Mouse (Mus musculus): ENCODE data around the gene Sla2. TPM values are rescaled to one million over a fixed set of nuclear protein-coding genes. Genes with fewer than 3 reads are reported as not detected.
"Not testable (repeated sequence)": the region's sequence is repeated elsewhere in the genome, so short reads cannot be mapped to it uniquely, and the experiment has no call there.

The Sla2 gene
- polyA plus RNA-seq, 1 experiment: 0.23 TPM

- DNase-seq (ENCODE audit: low read depth): no peak
Measured at GRCm38 (mm10) chr2:156901344-156901743, 14.4 kb upstream of the Sla2 start.

DNA sequence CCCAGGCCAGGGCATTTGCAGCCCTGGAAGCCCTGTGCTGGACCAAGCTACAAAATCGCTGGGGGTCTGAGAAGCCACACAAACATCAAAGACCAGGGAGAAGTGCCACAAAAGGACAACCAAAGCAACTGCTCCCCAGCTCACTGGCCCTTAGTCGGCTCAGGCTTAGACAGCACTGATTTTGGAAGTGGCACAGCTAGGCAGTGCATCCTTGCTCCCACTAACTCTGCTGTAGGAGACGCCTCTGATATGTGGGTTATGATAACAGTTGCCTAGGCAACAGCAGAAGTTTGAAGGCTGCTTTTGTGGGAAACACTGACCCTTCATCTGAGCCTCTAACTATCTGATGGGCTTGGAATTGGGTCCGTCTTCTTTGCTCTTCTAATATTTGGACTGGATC lies 12.2 kb upstream of the Sla2 start:
- DNase-seq (ENCODE audit: low read depth): no peak

GRCm38 (mm10) chr2:156898374-156898773 lies 11.4 kb upstream of the Sla2 start:
- DNase-seq (ENCODE audit: low read depth): no peak

- no peak for DNase-seq (ENCODE audit: low read depth)
Measured at GRCm38 (mm10) chr2:156897034-156897433, 10.0 kb upstream of the Sla2 start.

GRCm38 (mm10) chr2:156896384-156896914 lies 9.5 kb upstream of the Sla2 start:
- DNase-seq (ENCODE audit: low read depth): no peak

- DNase-seq (ENCODE audit: low read depth): no peak
Measured at GRCm38 (mm10) chr2:156894496-156895265, 7.7 kb upstream of the Sla2 start.

GRCm38 (mm10) chr2:156892821-156893220 lies 5.8 kb upstream of the Sla2 start:
- no peak for DNase-seq (ENCODE audit: low read depth)

DNA sequence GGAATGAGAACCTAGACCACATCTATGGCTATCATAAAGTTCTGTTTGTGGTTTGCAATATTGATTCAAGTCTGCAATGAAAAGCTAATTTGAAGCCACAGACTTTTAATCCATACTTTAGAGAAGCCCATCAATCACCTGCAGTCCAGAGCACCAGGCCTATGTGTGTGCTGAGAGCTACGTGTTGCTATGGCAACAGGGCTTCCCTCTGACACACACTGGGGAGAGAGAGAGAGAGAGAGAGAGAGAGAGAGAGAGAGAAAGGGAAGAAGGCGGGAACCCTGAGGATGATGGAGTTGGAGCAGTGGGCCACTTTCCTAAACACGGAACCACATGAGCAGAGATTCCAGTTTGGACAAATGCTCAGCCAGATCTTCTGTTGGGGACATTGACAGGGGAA lies 5.2 kb upstream of the Sla2 start:
- DNase-seq (ENCODE audit: low read depth): no peak

DNA sequence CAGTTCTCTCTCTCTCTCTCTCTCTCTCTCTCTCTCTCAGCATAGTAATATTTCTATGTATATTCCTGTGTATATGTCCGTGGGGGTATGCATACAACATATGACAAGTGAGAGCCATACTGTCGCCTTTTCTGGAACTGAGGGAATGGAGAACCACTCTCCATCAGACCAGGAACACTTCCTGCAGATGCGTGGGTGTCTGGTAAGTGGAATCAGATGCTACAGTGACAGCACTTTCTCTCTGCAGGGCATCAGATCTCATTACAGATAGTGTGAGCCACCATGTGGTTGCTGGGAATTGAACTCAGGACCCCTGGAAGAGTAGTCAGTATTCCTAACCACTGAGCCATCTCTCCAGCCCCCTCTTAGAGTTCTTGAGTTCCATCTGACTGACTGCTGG lies 1.5 kb upstream of the Sla2 start:
- no peak for DNase-seq (ENCODE audit: low read depth)

DNA sequence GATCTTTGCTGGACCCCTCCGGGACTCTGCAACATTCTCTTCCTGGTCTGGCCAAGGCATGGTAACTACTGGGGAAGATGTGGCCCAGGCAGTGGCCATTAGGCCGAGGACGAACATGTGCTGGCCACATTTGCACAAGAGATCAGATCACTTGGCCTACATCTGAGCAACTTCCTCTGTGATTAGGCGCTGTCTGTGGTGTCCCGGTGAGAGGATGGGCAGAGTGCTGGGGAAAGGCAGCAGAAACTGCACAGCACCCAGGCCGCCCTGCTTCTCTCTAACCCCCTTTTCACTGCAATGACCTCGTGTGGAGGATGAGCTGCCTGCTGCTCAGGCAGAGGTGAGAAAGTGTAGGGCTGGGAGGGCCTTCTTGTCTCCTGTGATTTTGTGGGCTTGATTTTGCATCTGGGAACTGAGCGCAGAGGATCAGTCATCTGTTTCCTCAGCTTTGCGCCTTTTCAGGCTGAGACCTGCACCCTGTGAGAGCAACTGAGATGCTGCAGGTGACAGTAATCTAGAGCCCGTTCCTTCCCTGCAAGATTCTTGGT lies 834 bp downstream of the Sla2 start:
- DNase-seq (ENCODE audit: low read depth): no peak

DNA sequence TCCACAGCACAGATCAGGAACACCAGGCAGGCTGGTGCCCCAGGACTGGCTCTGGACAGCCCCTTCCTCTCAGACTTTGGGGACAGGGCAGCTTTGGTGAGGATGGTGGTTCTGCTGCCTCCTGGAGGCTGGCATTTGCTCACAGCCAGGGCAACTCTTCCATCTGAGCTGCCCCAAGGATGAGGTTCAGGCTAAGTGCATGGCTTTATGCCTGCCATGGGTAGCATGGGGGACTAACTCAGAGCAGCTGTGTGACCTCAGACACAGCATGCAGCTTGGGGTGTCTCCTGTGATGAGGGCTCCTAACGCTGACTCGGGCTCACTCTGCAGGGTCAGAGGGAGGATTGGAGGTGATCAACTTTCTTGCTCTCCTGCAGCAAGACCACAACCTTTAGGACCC lies 1.3 kb downstream of the Sla2 start:
- DNase-seq (ENCODE audit: low read depth): not testable (repeated sequence)

DNA sequence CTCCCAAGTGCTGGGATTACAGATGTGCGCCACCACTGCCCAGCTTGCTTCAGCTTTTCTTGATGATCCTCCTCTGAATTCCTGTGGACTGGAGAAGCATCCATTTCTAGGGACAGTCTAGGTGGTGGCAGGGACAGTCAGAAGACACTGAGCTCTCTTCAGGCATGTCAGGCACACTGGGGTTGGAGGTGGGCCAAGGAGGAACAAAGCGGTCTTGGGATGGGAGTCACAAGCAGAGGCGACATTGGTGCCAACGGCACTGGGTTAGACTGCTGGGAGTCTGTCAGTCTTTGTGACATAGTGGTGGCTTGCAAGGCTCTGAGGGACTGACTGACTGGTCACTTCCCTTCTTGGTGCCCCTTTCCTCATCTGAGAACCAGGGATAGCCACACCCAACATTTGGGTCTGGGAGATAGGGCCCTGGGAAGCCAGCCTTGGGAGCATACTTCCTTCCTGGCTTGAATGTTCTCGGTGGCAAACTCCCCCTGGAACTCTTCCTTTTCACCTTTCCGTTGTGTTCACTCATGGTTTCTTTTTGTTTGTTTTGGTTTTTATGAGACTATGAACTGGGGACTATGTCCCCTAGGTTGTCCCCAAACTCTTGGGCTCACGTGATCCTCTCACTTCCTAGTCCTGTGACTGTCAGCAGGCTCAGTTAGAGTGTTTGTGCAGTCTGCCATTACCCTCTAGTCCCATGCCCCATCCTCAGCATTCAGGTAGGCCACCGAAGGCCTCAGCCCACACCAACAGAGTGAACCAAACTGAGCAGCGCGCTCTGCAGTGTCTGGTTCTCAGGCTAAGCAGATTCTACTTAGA lies 2.4 kb downstream of the Sla2 start:
- DNase-seq (ENCODE audit: low read depth): no peak

DNA sequence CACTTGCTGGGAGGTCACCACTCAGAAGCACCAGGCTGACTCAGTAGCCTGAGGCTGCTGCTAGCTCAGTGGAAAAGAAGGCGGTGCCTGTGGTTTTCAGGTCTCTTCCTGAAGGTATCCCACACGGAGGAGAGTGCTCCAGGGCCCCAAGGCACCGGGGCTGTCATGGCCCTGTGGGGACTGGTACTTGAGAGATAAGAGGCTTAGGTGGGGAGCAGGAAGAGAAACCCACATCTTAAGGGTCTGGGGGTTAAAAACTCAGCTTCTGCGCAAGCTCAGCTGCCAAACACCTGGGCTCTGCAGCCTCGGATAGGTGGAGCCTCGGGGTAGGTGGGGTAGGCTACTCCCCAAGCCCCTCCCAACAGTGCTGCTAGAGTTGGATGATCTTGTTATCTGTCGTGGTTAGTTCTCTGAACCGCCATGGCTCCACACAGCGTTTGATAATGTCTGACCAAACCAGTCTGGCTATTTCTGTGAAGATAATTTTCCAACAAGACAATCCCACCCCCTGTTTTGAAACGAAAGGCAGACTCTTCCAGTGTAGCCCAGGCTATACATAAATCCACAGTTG lies 4.5 kb downstream of the Sla2 start:
- DNase-seq (ENCODE audit: low read depth): no peak

GRCm38 (mm10) chr2:156879541-156879940 lies 7.5 kb downstream of the Sla2 start:
- DNase-seq (ENCODE audit: low read depth): no peak

DNA sequence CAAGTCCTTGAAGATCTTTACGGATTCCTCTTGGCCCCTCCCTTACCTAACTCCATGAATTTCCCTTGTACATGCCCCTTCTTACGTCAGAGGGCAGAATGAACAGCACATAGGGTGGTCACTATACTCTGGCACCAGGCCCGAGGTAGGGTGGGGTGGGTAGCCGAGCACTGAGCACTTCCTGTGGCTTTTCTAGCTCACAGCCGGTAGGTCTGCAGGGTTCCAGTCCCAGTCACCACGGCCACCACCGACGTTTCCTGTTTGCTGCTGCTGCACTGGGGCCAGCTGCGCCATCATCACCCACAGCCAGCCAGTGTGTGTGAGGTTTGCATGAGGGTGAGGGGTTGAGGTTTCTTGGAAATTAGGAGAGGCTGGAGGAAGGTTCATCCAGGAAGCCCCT lies 9.3 kb downstream of the Sla2 start:
- no peak for DNase-seq (ENCODE audit: low read depth)

DNA sequence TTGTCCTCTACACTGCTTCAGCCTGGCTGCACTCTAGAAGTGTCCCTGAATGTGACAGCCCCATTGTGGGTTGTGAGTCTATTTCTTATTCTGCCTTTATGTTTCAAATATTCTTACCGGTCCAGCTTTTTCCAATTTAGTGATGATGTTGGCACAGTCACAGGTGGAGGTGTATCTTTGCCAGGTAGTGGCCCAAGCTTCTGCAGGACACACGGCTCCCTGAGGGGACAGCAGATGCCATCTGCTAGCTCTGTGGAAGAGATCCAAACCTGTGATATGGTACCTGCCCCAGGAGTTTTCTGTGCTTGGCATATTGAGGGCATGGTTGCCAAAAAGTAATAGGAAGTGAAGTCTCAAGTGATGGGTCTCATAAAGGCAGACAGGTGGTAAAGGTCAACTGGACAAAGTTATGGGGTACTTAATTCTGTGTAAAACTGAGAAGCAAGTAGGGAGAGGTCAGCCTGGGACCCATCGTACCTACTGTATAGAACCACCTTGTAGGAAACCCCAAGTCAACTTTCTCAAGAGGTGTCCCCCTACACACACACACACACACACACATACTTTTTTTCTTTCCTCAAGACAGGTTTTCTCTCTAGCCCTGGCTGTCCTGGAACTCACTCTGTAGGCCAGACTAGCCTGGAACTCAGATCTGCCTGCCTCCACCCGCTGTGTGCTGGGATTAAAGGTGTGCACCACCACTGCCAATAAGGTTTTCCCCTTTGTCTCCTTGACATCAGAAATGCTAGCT lies 12.1 kb downstream of the Sla2 start:
- no peak for DNase-seq (ENCODE audit: low read depth)

GRCm38 (mm10) chr2:156874047-156874759 lies 12.8 kb downstream of the Sla2 start:
- no peak for DNase-seq (ENCODE audit: low read depth)

GRCm38 (mm10) chr2:156873629-156874028 lies 13.4 kb downstream of the Sla2 start:
- no peak for DNase-seq (ENCODE audit: low read depth)

DNA sequence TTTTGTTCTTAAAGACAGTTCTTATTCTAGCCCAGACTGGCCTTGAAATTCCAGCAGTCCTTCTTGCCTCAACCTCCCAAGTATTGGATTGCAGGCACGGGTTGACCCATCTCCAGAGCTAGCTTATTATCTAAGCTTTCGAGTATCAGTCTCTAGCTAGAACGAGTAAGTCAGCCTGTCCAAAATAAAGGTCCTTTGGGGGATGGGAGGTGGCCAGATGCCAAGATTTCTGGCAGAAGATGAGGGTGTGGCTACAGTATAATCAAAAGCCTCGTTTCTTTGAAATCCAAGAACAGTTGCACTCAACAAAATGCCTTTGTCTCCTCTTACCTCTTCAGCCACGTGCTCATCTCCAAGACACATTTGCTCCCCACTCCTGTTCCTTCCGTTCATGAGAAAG lies 16.5 kb downstream of the Sla2 start:
- DNase-seq (ENCODE audit: low read depth): no peak

- no peak for DNase-seq (ENCODE audit: low read depth)
Measured at GRCm38 (mm10) chr2:156869554-156869953, 17.4 kb downstream of the Sla2 start.

DNA sequence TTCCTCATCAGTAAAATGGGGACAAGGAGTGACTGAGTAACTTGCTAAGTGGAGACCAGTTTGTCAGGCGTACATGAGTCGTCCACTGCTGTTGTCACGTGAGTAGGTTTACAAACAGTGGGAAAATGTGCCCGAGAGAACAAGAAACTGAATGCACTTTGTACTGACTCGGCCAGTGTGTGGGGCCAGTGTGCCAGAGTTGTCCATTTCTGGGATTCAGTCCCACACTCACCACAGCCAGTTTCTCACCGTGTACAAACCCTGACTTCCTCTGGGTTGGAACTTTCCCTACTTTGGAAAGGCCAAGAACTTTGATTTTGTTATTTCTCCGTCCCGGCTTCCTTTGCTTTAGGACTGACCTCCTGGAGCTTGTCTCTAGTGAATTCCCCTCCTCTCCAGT lies 18.0 kb downstream of the Sla2 start:
- DNase-seq (ENCODE audit: low read depth): no peak

Data from gonadal fat pad, adult 2 months (tissue).